Mouse (Mus musculus) embryonic facial prominence, embryonic 12.5 days (tissue): ENCODE measurements around the gene Tprn. TPM values are rescaled to one million over a fixed set of nuclear protein-coding genes. Genes with fewer than 3 reads are reported as not detected.
A peak's percentile ranks its signal among the peaks of the same experiment; 100 is the strongest.

Experiments used
- ATAC-seq: fragments of 200-750 bp; cut with Nextera tagmentation; 2 replicates; pipeline ENCODE4 v1.8.0; 2017; ENCODE audit not compliant: insufficient number of reproducible peaks, insufficient read depth, low FRiP score, low TSS enrichment
- H3K27ac ChIP-seq: fragments of 300-500 bp; sonication (generic); 2 replicates; pipeline ENCODE4 v1.5.1; 2016; ENCODE audit warnings: mild to moderate bottlenecking
- H3K27me3 ChIP-seq: fragments of 300-500 bp; sonication (generic); 2 replicates; pipeline ENCODE4 v1.6.1; 2016; ENCODE audit warnings: mild to moderate bottlenecking, moderate library complexity
- H3K36me3 ChIP-seq: fragments of 300-500 bp; sonication (generic); 2 replicates; pipeline ENCODE4 v1.6.1; 2016; ENCODE audit warnings: mild to moderate bottlenecking
- H3K4me1 ChIP-seq: fragments of 300-500 bp; sonication (generic); 2 replicates; pipeline ENCODE4 v1.6.1; 2016
- H3K4me2 ChIP-seq: fragments of 300-500 bp; sonication (generic); replicated peaks from 2 replicates; pipeline ENCODE4 v1.6.1; 2016; ENCODE audit warnings: mild to moderate bottlenecking, moderate library complexity
- H3K4me3 ChIP-seq: fragments of 300-500 bp; sonication (generic); 2 replicates; pipeline ENCODE4 v1.5.1; 2016; ENCODE audit warnings: mild to moderate bottlenecking
- H3K9ac ChIP-seq: fragments of 300-500 bp; sonication (generic); 2 replicates; pipeline ENCODE4 v1.6.1; 2016; ENCODE audit warnings: mild to moderate bottlenecking, moderate library complexity
- H3K9me3 ChIP-seq: fragments of 300-500 bp; sonication (generic); 2 replicates; pipeline ENCODE4 v1.6.1; 2016; ENCODE audit warnings: mild to moderate bottlenecking, moderate library complexity
- WGBS: fragments of 180-500 bp; shearing (Covaris S2); methylation state at CpG from one replicate; pipeline ENCODE4 v1.1.7; 2016; 5-methylcytosine and 5-hydroxymethylcytosine counted together
- polyA plus RNA-seq: library from polyadenylated mRNA; unstranded; fragments of >200 nt; fragmentation: Nextera tagmentation; extraction: Ambion mirVana; gene quantifications from 2 replicates; pipeline ENCODE4 v1.2.1, GENCODE M21; 2016

Tprn gene
- polyA plus RNA-seq: 9.7 TPM in 2 replicates

DNA sequence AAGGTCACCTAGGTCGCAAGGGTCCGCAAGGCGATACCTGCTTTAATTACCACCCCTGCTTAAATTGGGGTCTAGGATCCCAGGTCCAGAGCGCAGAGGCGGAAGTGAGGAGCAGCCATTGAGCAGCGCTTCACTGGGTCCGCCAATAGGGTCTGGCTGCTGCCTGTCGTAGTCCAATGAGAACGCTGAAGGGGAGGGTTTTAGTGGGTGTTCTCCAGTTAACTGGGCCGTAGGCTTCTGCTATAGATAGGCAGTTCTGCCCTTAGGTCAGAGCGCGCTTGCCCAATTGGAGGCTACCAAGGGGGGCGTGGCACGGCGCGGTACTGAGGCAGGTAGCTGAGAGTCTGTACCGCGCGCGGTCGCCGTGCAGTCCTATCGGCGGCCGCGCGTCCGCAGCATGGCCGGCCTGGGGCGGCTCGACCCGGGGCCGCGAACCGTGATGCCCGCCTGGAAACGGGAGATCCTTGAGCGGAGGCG is at the start of gene Tprn:
Gene Tprn, plus strand, starts transcription at position 328 of the 477 bp plus-strand sequence.
- peaks cover 33% of the 10 kb centered on the region for H3K4me1 ChIP-seq
- peak within 1 kb of the TSS; percentile 74 for H3K9ac ChIP-seq
- H3K36me3 ChIP-seq: peaks cover 6% of the 10 kb centered on the region; the same call in 1 of the 2 replicates
- WGBS: 0% methylated on average over 39 of the region's 39 CpGs
- H3K9me3 ChIP-seq: no peaks in the 10 kb centered on the region
- H3K4me2 ChIP-seq: peak within 1 kb of the TSS; percentile 98
- peaks cover 23% of the 10 kb centered on the region for H3K27me3 ChIP-seq
- H3K27ac ChIP-seq: peak within 1 kb of the TSS; percentile 14; the same call in 1 of the 2 replicates
- H3K4me3 ChIP-seq: peak within 1 kb of the TSS; percentile 58
- ATAC-seq: peak; percentile 99

DNA sequence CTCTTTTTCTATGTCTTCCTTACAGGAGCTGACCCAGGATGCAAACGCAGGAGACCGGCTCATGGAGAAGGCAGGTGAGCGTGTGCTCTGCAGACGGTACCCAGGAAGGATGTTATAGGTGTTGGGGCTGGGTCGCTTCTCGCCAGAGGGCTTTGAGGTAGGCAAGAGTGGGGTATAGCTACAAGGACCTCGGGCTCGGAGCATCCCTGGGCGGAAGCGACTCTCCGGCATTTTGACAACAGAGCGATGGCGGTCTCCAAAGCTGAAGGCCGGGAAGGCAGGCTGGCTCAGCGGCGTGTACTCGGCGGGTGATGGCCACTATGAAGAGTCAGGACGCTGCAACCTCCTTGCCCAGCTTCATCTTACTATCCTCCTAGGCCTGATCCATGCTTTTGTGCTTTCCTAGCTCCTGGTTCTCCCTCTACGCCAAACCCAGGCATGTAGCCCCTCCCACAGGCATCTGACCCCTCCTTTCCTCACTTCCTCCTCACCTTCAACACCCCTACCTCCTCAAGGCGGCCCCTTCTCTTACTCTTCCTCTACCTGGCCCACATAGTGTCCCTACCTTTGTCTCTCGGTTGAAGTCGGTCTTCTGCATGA is 49.1 kb upstream of the Tprn start:
- no peak overlapping the region for H3K4me2 ChIP-seq
- no peaks in the 10 kb centered on the region for H3K27me3 ChIP-seq
- no peaks in the 10 kb centered on the region for H3K36me3 ChIP-seq
- H3K9me3 ChIP-seq: no peaks in the 10 kb centered on the region
- 59% methylated on average over 23 of the region's 23 CpGs for WGBS
- H3K4me3 ChIP-seq: no peak overlapping the region
- no peak overlapping the region for H3K27ac ChIP-seq
- H3K9ac ChIP-seq: no peak overlapping the region
- H3K4me1 ChIP-seq: peaks cover 11% of the 10 kb centered on the region
- ATAC-seq: no peak

DNA sequence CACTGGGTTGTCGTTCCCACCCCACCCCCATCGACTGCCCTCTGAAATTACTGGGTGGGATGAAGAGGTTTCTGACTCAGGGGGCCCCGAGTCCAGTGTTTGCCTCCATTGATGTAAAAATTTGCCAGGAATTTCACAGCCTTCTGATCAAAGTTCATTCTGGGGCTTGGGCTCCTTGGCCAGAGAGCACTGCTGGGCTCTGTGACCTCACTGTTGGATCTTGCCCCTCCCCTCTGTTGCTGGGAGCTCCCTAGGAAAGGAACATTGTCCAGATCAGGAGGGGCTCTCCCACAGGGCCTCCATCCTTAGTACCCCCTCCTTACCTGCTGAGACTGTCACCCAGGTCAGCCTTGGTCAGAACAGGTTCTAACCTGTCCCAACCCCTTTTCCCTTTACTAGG is 48.0 kb upstream of the Tprn start, which contains the start of gene Stpg3:
Gene Stpg3, minus strand, starts transcription at position 194 of the 400 bp plus-strand sequence.
- H3K9ac ChIP-seq: no peak within 1 kb of the TSS
- H3K27me3 ChIP-seq: no peaks in the 10 kb centered on the region
- WGBS: 76% methylated on average over 3 of the region's 3 CpGs
- ATAC-seq: no peak
- no peaks in the 10 kb centered on the region for H3K36me3 ChIP-seq
- H3K4me1 ChIP-seq: peaks cover 11% of the 10 kb centered on the region
- H3K27ac ChIP-seq: no peak within 1 kb of the TSS
- H3K9me3 ChIP-seq: no peaks in the 10 kb centered on the region
- H3K4me2 ChIP-seq: no peak within 1 kb of the TSS
- H3K4me3 ChIP-seq: no peak within 1 kb of the TSS

DNA sequence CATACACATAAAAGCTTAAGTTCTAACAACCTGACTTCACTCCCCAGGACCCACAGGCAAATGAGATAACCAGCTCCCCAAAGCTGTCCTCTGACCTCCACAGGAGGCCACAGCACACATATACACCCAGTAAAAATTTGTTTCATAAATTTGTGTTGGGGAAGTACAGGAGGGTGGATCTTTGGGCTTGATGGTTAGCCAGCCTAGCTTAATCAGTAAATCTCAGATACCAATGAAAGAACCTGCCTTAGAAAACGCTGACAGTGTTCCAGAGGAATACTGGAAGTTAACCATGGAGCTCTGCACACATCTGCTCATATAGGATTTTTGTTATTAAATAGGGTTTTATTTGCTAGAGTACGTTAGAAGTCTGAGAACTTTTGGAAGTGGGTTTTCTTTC is 44.8 kb upstream of the Tprn start:
- 59% methylated on average over 2 of the region's 2 CpGs for WGBS
- Histone ChIP-seq H3K4me2 (no peak overlapping the region), H3K9ac (no peak overlapping the region), H3K4me3 (no peak overlapping the region), H3K36me3 (peaks cover 10% of the 10 kb centered on the region; the same call in 1 of the 2 replicates), H3K9me3 (no peaks in the 10 kb centered on the region), H3K27ac (no peak overlapping the region), H3K4me1 (no peaks in the 10 kb centered on the region), H3K27me3 (no peaks in the 10 kb centered on the region)
- no peak for ATAC-seq

DNA sequence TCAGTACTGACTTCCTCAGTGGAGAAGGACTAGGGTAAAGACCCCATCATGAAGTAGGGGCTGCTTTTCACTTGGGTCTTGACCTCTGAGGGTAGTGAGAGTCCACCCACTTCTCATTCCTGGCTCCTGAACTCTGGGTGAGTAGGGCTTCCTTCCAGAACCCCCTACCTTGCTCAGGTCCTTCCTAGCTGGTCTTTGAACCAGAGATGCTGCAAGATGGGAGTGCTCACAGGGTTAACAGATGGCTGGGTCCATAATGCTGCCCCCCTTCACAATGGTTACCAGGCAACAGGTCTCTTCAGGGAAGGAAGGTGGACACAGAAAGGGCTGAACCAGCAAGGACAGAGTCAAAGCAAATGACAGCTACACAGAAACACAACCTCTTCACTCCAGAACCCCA is 44.0 kb upstream of the Tprn start, which contains the start of gene Fam166a:
Gene Fam166a, plus strand, starts transcription at position 301 of the 400 bp plus-strand sequence.
- Histone ChIP-seq H3K9me3 (no peaks in the 10 kb centered on the region), H3K9ac (no peak within 1 kb of the TSS), H3K4me2 (no peak within 1 kb of the TSS), H3K27me3 (no peaks in the 10 kb centered on the region), H3K4me1 (peaks cover 4% of the 10 kb centered on the region), H3K4me3 (no peak within 1 kb of the TSS), H3K36me3 (peaks cover 10% of the 10 kb centered on the region; the same call in 1 of the 2 replicates), H3K27ac (no peak within 1 kb of the TSS)
- no peak for ATAC-seq

DNA sequence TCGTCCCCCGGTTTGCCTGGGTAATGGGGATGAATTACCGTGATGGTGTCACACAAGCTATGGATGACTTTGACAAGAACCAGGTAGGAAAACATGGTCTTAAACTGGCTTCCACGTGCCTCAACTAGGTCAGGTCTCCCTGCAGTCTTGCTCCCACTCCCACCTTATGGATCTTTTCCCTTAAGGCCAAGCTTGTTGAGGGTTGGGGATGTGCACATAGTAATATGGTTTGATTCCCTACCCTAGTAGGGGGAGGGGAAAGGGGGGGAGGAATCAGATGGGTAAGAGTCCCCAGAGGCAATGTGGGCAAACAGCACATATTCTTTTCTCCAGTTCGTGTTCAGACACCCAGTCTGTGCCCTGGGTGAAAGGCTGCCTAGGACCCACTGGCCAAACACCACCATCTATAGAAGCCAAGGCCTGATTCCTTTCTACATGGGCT is 41.1 kb upstream of the Tprn start:
- 69% methylated on average over 5 of the region's 5 CpGs for WGBS
- ATAC-seq: no peak
- no peaks in the 10 kb centered on the region for H3K27me3 ChIP-seq

DNA sequence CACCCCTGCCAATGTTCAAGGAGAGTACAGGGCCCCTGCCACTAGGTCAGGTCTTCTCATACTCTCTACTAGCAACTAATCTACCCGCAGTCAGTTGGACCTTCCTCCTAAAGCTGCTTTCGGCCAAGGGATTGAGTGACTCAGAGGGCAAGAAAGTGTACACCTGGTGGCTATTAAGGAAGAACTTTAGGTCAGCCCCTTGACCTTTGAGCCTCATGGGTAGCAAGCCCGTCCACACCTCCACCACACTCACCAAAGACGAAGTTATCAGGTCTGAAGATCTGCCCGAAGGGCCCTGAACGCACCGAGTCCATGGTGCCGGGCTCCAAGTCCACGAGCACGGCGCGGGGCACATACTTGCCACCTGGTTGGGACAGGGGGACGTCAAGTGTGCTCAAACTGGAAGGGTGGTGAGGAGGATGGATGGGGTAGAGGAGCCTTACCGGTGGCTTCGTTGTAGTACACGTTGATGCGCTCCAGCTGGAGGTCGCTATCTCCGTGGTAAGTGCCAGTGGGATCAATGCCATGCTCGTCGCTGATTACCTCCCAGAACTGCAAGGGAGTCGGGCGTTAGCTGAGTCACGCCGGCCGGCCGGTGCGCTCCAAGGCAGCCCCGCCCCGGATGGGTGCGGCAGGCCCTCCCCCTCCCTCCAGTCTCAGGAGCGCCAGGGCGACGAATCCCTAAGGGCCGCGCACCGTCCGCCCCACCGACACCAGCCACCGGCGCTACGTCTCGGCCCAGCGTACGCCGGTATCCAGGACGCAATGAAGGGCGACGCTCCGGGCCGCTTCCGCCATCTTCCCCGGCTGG is 38.5 kb upstream of the Tprn start:
- peak overlapping the region; percentile 73 for H3K9ac ChIP-seq
- peaks cover 11% of the 10 kb centered on the region for H3K4me1 ChIP-seq
- H3K27me3 ChIP-seq: no peaks in the 10 kb centered on the region
- H3K4me3 ChIP-seq: peak overlapping the region; percentile 65
- peak; percentile 8 for ATAC-seq
- under 1% methylated on average over 53 of the region's 53 CpGs for WGBS
- H3K4me2 ChIP-seq: peak overlapping the region; percentile 78
- peaks cover 10% of the 10 kb centered on the region; the same call in 1 of the 2 replicates for H3K36me3 ChIP-seq
- no peaks in the 10 kb centered on the region for H3K9me3 ChIP-seq
- peak overlapping the region; percentile 77 for H3K27ac ChIP-seq

More for the DNA sequence above, 41.1 kb upstream of the Tprn start:
- Histone ChIP-seq H3K4me2 (no peak overlapping the region), H3K9me3 (no peaks in the 10 kb centered on the region), H3K4me3 (no peak overlapping the region), H3K4me1 (peaks cover 11% of the 10 kb centered on the region), H3K27ac (no peak overlapping the region), H3K9ac (no peak overlapping the region), H3K36me3 (peaks cover 10% of the 10 kb centered on the region; the same call in 1 of the 2 replicates)

DNA sequence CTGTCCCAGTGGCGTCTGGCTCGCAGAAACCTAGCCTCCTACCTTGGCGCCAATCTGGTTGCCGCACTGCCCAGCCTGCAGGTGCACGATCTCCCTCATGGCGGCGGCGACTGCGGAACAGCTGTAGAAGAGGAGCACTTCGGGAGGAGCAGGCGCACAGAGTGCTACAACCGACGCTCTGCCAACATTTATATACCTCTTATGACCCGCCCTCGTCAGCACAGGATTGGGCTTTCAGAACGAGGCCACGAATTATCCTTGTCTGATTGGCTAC is 38.0 kb upstream of the Tprn start, which contains the start of gene Tubb4b:
Gene Tubb4b, minus strand, starts transcription at position 211 of the 274 bp plus-strand sequence.
- Histone ChIP-seq H3K27ac (peak within 1 kb of the TSS; percentile 96), H3K4me2 (peak within 1 kb of the TSS; percentile 78), H3K9me3 (no peaks in the 10 kb centered on the region), H3K4me3 (peak within 1 kb of the TSS; percentile 65), H3K36me3 (peaks cover 10% of the 10 kb centered on the region; the same call in 1 of the 2 replicates), H3K9ac (peak within 1 kb of the TSS; percentile 73), H3K4me1 (peaks cover 11% of the 10 kb centered on the region), H3K27me3 (no peaks in the 10 kb centered on the region; the same call in 1 of the 2 replicates)
- 0% methylated on average over 17 of the region's 17 CpGs for WGBS
- no peak for ATAC-seq

DNA sequence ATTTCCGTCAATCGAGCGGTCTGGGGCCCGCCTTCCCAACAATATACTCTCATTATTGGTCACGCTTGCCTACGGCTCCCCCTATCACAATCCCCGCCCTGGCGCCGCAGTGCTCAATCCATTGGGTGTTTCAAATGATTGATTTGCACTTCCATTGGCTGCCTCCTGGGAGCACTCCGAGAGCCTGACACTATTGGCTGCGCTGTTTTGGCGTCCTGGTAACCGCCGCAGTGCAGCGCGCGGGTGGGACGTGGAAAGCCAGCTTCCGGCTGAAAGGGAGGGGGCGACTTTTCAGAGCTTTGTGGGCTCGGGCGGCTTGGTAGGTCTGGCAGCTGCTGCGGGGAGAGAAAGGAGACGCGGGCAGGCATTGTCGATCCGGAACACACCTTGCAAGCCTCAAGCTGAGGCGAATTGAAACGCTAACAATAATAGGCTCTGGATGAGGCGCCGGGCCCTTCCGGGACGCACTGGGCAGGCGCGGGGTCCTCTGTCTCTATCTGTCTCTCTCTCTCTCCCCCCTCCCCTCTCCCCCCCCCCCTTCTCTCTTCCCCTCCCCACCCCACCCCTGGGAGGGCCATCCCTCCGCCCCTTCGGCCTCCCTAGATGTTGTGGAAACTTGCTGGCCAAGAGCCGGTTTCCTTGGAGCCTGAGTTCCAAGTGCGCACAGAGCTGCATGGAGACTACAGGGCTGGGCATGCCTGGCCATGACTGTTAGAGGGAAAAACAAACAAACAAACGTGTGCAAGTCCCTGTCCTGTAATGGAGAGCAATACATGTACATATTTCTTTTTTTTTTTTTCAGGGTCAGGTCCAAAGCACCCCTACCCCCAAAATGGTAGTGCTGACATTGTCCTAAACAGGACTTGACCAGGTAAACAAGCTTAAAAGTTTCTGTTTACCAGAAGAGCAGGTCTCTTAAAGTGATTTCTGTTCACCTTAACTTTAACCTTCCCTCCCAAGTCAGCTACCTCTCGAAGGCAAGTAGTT is 37.4 kb upstream of the Tprn start:
- Histone ChIP-seq H3K9ac (peak overlapping the region; percentile 53), H3K9me3 (no peaks in the 10 kb centered on the region), H3K36me3 (peaks cover 10% of the 10 kb centered on the region; the same call in 1 of the 2 replicates), H3K4me3 (peak overlapping the region; percentile 65), H3K4me1 (peaks cover 11% of the 10 kb centered on the region), H3K4me2 (peak overlapping the region; percentile 45), H3K27me3 (no peaks in the 10 kb centered on the region; the same call in 1 of the 2 replicates), H3K27ac (peak overlapping the region; percentile 96)
- peak; percentile 98 for ATAC-seq
- WGBS: 2% methylated on average over 38 of the region's 41 CpGs

DNA sequence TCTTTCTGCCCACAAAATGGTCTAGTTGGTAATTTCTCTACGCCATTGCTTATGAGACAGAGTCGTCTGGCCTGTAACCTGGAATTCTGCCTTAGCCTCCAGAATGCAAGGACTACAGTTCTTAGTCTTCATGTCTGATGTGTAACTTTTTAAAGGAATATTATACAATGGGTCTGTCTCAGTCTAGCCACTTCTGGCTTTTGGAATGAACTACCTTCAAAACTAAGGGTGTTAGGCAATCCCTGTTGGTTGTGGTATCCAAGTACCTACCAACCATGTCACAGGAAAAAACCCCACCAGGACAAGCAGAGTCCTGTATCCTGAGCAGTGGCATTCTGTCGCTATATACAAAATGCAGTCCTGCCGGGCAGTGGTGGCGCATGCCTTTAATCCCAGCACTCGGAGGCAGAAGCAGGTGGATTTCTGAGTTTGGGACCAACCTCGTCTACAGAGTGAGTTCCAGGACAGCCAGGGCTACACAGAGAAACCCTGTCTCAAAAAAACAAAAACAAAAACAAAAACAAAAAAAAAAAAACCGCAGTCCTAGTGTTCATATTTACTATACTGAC is 36.5 kb upstream of the Tprn start:
- Histone ChIP-seq H3K9ac (no peak overlapping the region), H3K36me3 (peaks cover 10% of the 10 kb centered on the region; the same call in 1 of the 2 replicates), H3K4me1 (peaks cover 11% of the 10 kb centered on the region), H3K27ac (peak overlapping the region; percentile 96), H3K9me3 (no peaks in the 10 kb centered on the region), H3K4me2 (peak overlapping the region; percentile 45), H3K27me3 (no peaks in the 10 kb centered on the region; the same call in 1 of the 2 replicates), H3K4me3 (no peak overlapping the region)
- 78% methylated on average over 8 of the region's 8 CpGs for WGBS
- no peak for ATAC-seq
